Mouse (Mus musculus) erythroblast, embryonic 14.5 days (primary cell): ENCODE measurements around the gene Zdhhc6.

Experiments used
- GATA1 ChIP-seq: IDR thresholded peaks from 2 replicates; pipeline ENCODE4 v1.6.1; 2012; ENCODE audit warnings: low read length, inconsistent platforms, mixed read lengths
- TAL1 ChIP-seq: IDR thresholded peaks from 3 replicates; pipeline ENCODE4 v1.6.1; 2012; ENCODE audit warnings: low read length, inconsistent platforms, mixed read lengths

GRCm38 (mm10) chr19:55292210-55292850 is 23.5 kb downstream of the Zdhhc6 start:
- TF ChIP-seq GATA1 = no peak
- TF ChIP-seq TAL1 = no peak
